Mouse (Mus musculus) C2C12 (cell line): ENCODE results near the gene Srrt.

Experiments
- CTCF ChIP-seq: IDR thresholded peaks from one replicate; pipeline ENCODE4 v1.5.1; 2011; ENCODE audit not compliant: control insufficient read depth, insufficient read depth, insufficient read length
- MAX ChIP-seq: IDR thresholded peaks from one replicate; pipeline ENCODE4 v1.6.1; 2011; ENCODE audit warnings: mild to moderate bottlenecking, control low read depth
- MYOG ChIP-seq: IDR thresholded peaks from one replicate; pipeline ENCODE4 v1.6.1; 2011; ENCODE audit not compliant: control insufficient read depth, insufficient read length; ENCODE audit errors: extremely low read depth

GRCm38 (mm10) chr5:137318570-137318969 is 11.1 kb upstream of the Srrt start:
- TF ChIP-seq MYOG (no peak), CTCF (no peak), MAX (no peak)
